Mouse (Mus musculus) midbrain, embryonic 12.5 days (tissue): ENCODE measurements around the gene Oas1c. TPM values are rescaled to one million over a fixed set of nuclear protein-coding genes. Genes with fewer than 3 reads are reported as not detected.

Experiments
- ATAC-seq: fragments of 200-750 bp; cut with Nextera tagmentation; 2 replicates; pipeline ENCODE4 v1.8.0; 2017; ENCODE audit warnings: low read depth, moderate TSS enrichment, moderate library complexity; ENCODE audit not compliant: low FRiP score
- H3K27ac ChIP-seq: fragments of 300-500 bp; sonication (generic); replicated peaks from 2 replicates; pipeline ENCODE4 v1.5.1; 2016; ENCODE audit warnings: mild to moderate bottlenecking
- H3K27me3 ChIP-seq: fragments of 300-500 bp; sonication (generic); 2 replicates; pipeline ENCODE4 v1.6.1; 2016; ENCODE audit warnings: mild to moderate bottlenecking
- H3K36me3 ChIP-seq: fragments of 300-500 bp; sonication (generic); 2 replicates; pipeline ENCODE4 v1.6.1; 2016
- H3K4me1 ChIP-seq: fragments of 300-500 bp; sonication (generic); 2 replicates; pipeline ENCODE4 v1.6.1; 2016
- H3K4me2 ChIP-seq: fragments of 300-500 bp; sonication (generic); replicated peaks from 2 replicates; pipeline ENCODE4 v1.6.1; 2016; ENCODE audit warnings: mild to moderate bottlenecking, moderate library complexity
- H3K4me3 ChIP-seq: fragments of 300-500 bp; sonication (generic); 2 replicates; pipeline ENCODE4 v1.5.1; 2016; ENCODE audit warnings: mild to moderate bottlenecking
- H3K9ac ChIP-seq: fragments of 300-500 bp; sonication (generic); replicated peaks from 2 replicates; pipeline ENCODE4 v1.6.1; 2016; ENCODE audit warnings: mild to moderate bottlenecking, moderate library complexity
- H3K9me3 ChIP-seq: fragments of 300-500 bp; sonication (generic); 2 replicates; pipeline ENCODE4 v1.6.1; 2016; ENCODE audit warnings: mild to moderate bottlenecking
- WGBS: fragments of 180-500 bp; shearing (Covaris S2); methylation state at CpG from one replicate; pipeline ENCODE4 v1.1.7; 2016; 5-methylcytosine and 5-hydroxymethylcytosine counted together
- polyA plus RNA-seq: library from polyadenylated mRNA; unstranded; fragments of >200 nt; fragmentation: Nextera tagmentation; extraction: Ambion mirVana; gene quantifications from 2 replicates; pipeline ENCODE4 v1.2.1, GENCODE M21; 2016

The Oas1c gene
- 0.16 and 0.27 TPM in 2 replicates for polyA plus RNA-seq

DNA sequence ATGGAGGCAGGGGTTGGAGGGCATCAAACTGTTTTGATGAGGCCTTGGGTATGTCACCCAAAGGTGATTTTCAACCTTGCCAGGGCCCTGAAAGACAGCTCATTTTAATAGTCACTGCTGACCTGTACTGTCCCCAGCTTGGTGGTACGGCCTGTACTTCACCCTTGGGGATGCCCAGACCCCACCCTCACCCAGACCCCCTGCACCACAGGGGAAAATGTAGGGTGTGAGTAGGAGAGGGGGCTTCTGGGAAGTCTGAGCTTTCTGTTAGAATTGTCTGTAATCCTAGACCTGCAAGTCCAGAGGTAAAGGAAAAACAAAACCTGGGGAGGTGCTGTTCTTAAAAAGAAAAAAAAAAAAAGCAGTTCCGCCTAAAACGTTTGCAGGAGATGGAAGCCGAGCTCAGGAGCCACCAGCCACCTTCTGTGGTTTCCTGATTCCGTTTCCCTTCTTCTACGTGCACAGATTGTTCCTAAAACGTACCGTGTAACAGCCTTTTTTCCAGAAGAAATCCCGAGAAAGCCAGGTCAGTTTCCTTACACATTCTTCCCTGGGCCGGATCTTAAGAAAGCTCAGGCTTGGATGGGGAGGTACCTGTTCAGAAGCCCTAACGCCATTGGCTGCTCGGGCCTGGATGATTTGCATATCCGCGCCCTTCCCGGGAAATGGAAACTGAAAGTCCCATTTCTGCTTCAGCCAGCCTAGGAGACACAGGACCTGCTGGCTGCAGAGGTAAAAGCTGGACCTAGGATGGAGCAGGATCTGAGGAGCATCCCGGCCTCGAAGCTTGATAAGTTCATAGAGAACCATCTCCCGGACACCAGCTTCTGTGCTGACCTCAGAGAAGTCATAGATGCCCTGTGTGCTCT lies at the start of gene Oas1c:
TSS of gene Oas1c (minus strand) at position 564 of the 869 bp plus-strand sequence.
- Histone ChIP-seq H3K9ac (peak within 1 kb of the TSS; percentile 32; the same call in 1 of the 2 replicates), H3K27me3 (no peaks in the 10 kb centered on the region), H3K4me1 (peaks cover 11% of the 10 kb centered on the region; the same call in 1 of the 2 replicates), H3K36me3 (no peaks in the 10 kb centered on the region), H3K4me3 (peak within 1 kb of the TSS; percentile 21), H3K4me2 (peak within 1 kb of the TSS; percentile 44), H3K9me3 (no peaks in the 10 kb centered on the region), H3K27ac (no peak within 1 kb of the TSS)
- ATAC-seq: peak; percentile 69; the same call in 1 of the 2 replicates
- 6% methylated on average over 18 of the region's 18 CpGs for WGBS

DNA sequence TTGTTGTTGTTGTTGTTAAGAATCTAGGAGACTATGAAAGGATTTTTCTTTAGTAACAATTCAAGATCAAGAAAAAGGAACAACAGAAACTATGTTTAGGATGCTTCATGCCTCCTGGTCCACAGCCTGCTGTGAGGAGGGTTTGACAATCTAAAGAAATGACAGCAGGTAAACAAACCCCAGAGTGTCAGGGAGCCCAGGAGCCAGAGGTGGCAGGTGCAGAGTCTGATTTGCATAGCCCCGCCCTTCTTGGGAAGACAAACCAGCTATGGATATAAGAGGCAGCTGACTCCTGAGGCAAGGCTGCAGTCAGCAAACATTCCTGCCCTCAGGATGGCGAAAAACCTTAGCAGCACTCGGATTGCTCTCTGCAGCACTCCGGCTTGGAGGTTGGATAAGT lies 48.8 kb upstream of the Oas1c start, which contains the start of gene Oas1h:
TSS of gene Oas1h (plus strand) at position 301 of the 400 bp plus-strand sequence.
- Histone ChIP-seq H3K4me2 (no peak within 1 kb of the TSS), H3K9me3 (no peaks in the 10 kb centered on the region), H3K27me3 (no peaks in the 10 kb centered on the region), H3K36me3 (no peaks in the 10 kb centered on the region), H3K4me3 (no peak within 1 kb of the TSS), H3K27ac (no peak within 1 kb of the TSS), H3K4me1 (no peaks in the 10 kb centered on the region), H3K9ac (no peak within 1 kb of the TSS)
- no peak for ATAC-seq
- 51% methylated on average over 4 of the region's 4 CpGs for WGBS

DNA sequence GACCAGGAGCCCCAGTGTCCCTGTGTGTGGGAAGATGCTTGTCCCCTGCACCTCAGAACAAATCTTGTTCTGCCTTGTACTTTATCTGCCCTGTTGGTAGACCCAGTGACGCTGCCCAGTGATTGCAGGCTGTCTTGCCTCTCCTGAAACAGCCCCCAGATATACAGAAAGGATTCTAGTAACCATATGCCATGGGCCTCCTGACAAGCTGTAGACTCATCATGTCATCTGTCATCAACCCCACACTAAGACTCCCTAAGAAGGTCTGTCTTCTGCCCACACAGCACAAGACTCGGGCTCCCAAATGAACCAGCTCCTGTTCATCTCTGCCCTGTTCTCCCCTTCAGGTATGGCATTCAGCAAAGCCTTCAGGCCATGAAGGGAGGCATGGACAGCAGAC lies 46.9 kb upstream of the Oas1c start:
- no peak overlapping the region for H3K27ac ChIP-seq
- no peak overlapping the region for H3K4me3 ChIP-seq
- H3K9me3 ChIP-seq: peaks cover 6% of the 10 kb centered on the region
- WGBS: 67% methylated on average over 2 of the region's 2 CpGs
- H3K4me1 ChIP-seq: no peaks in the 10 kb centered on the region
- no peaks in the 10 kb centered on the region for H3K36me3 ChIP-seq
- H3K4me2 ChIP-seq: no peak overlapping the region
- ATAC-seq: no peak
- H3K27me3 ChIP-seq: no peaks in the 10 kb centered on the region
- H3K9ac ChIP-seq: no peak overlapping the region

DNA sequence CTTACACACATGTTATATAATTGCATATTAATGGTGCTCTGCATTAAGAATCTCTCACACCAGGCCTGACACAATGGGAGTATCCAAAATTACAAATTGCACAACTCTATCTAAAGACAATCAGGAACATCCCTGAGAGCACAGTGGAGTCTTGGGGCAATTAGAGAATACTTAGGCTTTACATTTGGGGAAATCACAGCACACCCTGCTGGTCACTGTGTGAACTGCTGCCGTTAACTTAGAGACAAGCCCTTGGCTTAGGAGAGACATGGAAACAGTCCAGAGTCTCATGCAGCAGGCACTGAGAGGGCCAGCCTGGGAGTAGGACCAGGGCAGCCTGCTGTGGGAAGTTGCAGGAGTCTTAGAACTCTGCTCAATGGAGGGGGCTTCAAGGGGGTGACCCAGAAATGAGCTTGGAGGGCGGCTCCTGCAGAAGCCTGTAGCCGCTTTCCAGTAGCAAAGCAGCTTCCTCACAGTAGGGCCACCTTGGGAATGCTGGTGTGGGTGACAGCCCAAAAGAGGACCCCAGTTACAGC lies 37.4 kb upstream of the Oas1c start:
- no peak for ATAC-seq
- WGBS: 58% methylated on average over 3 of the region's 3 CpGs

DNA sequence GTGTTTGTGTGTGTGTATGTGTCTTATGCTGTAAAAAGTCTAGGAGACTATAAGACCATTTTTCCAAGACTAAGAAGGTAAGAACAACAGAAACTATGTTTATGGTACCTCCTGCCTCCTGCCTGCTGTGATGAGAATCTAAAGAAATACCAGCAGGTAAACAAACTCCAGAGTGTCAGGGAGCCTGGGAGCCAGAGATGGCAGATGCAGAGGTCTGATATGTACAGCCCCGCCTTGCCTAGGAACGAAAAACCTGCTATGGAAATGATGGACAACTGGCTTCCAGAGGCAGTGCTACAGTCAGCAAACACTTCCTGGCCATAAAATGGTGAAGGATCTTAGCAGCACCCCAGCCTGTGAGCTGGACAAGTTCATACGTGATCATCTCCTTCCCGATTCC lies 34.8 kb upstream of the Oas1c start, which contains the start of gene Oas1f:
TSS of gene Oas1f (plus strand) at position 301 of the 400 bp plus-strand sequence.
- H3K27ac ChIP-seq: no peak within 1 kb of the TSS
- no peaks in the 10 kb centered on the region for H3K9me3 ChIP-seq
- no peak for ATAC-seq
- H3K4me3 ChIP-seq: no peak within 1 kb of the TSS
- no peak within 1 kb of the TSS for H3K4me2 ChIP-seq
- H3K4me1 ChIP-seq: no peaks in the 10 kb centered on the region
- H3K36me3 ChIP-seq: no peaks in the 10 kb centered on the region
- H3K9ac ChIP-seq: no peak within 1 kb of the TSS
- 86% methylated on average over 4 of the region's 4 CpGs for WGBS
- H3K27me3 ChIP-seq: no peaks in the 10 kb centered on the region

More for the DNA sequence above, 37.4 kb upstream of the Oas1c start:
- H3K9ac ChIP-seq: no peak overlapping the region
- no peak overlapping the region for H3K4me2 ChIP-seq
- peaks cover 11% of the 10 kb centered on the region for H3K9me3 ChIP-seq
- H3K4me1 ChIP-seq: no peaks in the 10 kb centered on the region
- no peaks in the 10 kb centered on the region for H3K27me3 ChIP-seq
- no peak overlapping the region for H3K4me3 ChIP-seq
- no peak overlapping the region for H3K27ac ChIP-seq
- H3K36me3 ChIP-seq: no peaks in the 10 kb centered on the region

DNA sequence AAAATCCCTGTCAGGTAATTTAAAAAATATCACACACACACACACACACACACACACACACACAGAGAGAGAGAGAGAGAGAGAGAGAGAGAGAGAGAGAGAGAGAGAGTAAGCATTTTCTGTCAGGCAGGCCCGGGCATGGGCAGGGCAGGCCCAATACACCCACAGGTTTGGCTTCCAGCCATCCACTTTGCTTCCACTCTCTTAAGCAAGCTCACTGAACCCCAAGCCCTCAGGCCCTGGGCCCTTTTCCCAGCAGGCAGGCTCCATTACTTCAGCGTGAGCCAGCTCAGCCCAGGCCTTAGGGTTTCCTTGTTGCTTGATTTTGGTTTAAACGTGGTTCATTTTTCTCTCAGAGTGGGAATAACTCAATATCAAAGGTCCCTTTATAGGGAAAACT lies 32.4 kb upstream of the Oas1c start:
- no peak for ATAC-seq
- WGBS: 88% methylated on average over 3 of the region's 3 CpGs
- Histone ChIP-seq H3K4me3 (no peak overlapping the region), H3K27ac (no peak overlapping the region), H3K9ac (no peak overlapping the region), H3K9me3 (no peaks in the 10 kb centered on the region), H3K36me3 (no peaks in the 10 kb centered on the region), H3K27me3 (no peaks in the 10 kb centered on the region), H3K4me1 (no peaks in the 10 kb centered on the region), H3K4me2 (no peak overlapping the region)

DNA sequence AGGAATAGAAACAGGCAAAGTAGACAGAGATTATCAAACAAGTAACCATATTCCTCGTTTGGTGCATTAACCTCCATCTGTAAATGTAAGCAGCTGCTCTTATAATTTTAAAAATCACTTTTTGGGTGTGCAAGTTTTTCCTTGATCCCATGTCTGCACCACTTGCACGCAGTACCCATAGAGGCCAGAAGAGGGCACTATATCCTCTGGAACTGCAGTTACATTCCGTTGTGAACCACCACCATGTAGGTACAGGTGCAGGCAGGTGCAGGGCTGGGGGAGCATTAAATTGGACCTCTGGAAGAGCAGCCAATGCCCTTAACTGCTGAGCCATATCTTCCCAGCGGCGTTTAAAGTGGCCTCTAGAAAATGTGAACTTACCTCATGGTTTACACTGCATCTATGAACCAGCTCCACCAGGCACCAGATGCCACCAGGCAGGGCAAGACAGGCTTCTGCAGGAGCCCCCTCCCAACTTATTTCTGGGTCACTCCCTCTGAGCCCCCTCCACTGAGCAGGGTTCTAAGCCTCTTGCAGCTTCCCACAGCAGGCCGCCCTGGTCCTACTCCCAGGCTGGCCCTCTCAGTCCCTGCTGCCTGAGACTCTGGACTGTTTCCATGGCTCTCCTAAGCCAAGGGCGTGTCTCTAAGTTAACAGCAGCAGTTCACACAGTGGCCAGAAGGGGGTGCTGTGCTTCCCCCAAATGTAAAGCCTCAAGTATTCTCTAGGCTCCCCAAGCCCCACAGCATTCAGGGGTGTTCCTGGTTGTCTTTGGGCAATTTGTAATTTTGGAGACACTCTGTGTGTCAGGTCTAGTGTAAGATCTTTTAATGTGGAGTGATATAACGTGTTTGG lies 24.6 kb upstream of the Oas1c start:
- Histone ChIP-seq H3K9me3 (no peaks in the 10 kb centered on the region), H3K36me3 (no peaks in the 10 kb centered on the region), H3K4me2 (no peak overlapping the region), H3K27me3 (0 out of 2 replicates have a peak, but pooled peaks cover 4% of the 10 kb centered on the region), H3K4me3 (no peak overlapping the region), H3K9ac (no peak overlapping the region), H3K4me1 (peaks cover 11% of the 10 kb centered on the region), H3K27ac (no peak overlapping the region)
- ATAC-seq: no peak
- WGBS: 8% methylated on average over 8 of the region's 8 CpGs

DNA sequence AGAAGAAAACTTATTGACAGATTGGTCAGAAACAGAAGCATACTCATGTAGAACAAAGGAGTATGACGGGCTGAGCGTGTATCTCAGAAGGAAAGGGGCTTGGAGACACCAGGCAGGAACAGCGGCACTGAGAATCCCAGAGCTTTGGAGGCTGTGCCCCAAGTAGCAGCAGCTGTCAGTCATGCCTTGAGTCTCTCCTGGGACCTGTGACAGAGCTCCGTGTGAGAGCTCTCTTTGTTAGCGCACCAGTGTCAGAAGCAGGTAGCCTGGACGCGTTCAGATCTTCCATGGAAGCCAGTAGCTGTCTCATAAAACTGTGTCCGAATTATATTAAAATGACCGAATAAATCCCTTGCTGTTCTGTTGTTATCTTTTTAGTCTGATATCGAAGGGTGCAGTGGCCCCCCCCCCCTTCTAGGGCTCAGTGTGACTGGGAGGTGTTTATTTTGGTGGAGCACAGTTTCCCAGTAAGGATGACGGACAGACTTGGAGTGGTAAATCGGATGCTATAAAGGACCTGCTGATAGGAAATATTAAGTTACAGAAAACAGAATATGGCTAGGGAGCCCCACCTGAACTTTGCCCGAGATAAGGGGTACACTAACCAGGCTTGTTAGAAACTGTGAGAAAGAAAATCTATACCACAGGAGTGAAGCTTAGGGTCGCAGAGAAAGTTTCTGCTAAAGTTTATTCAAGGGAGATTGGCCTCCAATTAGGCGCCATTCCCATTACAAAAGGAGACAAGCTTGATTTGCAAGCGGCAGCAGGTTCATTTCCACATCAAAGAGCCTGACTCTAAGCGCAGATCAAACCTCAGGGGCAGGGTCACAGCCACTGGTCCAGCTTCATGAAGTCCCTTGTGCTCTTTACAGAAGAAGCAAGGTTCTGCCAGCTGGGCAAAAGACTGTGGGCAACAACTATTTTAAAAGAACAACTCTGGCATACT lies 21.3 kb upstream of the Oas1c start:
- peak overlapping the region; percentile 30 for H3K4me2 ChIP-seq
- H3K27me3 ChIP-seq: 0 out of 2 replicates have a peak, but pooled peaks cover 4% of the 10 kb centered on the region
- H3K36me3 ChIP-seq: no peaks in the 10 kb centered on the region
- peaks cover 11% of the 10 kb centered on the region for H3K4me1 ChIP-seq
- no peaks in the 10 kb centered on the region for H3K9me3 ChIP-seq
- H3K27ac ChIP-seq: peak overlapping the region; percentile 39
- ATAC-seq: no peak
- WGBS: 12% methylated on average over 17 of the region's 17 CpGs
- H3K4me3 ChIP-seq: no peak overlapping the region
- 0 out of 2 replicates have a peak overlapping the region, but pooled peaks have one; percentile 37 for H3K9ac ChIP-seq

DNA sequence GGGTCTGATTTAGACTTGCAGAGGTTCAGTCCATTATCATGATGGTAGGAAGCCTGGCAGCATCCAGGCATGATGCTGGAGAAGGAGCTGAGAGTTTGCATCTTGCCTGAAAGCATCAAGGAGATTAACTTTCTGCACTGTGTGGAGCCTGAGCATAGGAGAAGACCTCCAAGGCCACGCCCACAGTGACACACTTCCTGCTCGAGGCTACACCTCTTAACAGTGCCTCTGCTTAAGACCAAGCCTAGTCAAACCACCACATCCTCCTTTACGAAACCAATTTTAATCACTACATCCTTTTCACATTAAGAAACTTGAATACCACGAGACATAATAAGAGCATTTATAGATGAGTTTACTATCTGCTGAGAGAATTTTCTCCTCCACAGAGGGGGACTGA lies 18.7 kb upstream of the Oas1c start:
- WGBS: 86% methylated on average over 4 of the region's 4 CpGs
- Histone ChIP-seq H3K4me1 (peaks cover 11% of the 10 kb centered on the region), H3K4me3 (no peak overlapping the region), H3K36me3 (no peaks in the 10 kb centered on the region), H3K27me3 (0 out of 2 replicates have a peak, but pooled peaks cover 1% of the 10 kb centered on the region), H3K9me3 (no peaks in the 10 kb centered on the region), H3K4me2 (no peak overlapping the region), H3K9ac (no peak overlapping the region), H3K27ac (no peak overlapping the region)
- no peak for ATAC-seq

DNA sequence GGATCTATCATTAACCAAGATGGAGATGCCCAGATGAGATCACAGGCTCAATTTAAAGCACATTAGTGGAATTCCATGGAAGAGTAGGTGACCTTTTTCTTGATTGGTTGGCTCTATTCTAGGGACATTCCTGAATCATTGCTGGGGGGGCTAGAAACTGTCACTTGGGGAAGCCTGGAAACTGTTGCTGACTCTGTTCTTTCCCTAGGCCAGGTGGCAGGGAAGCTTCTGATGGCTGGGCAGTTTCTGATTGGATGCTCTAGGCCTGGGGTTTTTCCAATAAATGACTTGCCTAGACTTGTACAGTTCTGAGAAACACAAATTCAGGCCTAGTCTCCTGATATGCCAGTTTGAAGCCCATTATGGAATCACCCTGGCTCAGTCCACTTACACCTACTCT lies 6.7 kb upstream of the Oas1c start:
- Histone ChIP-seq H3K4me1 (no peaks in the 10 kb centered on the region), H3K27me3 (no peaks in the 10 kb centered on the region), H3K9ac (no peak overlapping the region), H3K27ac (no peak overlapping the region), H3K36me3 (no peaks in the 10 kb centered on the region), H3K4me2 (no peak overlapping the region), H3K4me3 (no peak overlapping the region), H3K9me3 (peaks cover 8% of the 10 kb centered on the region; the same call in 1 of the 2 replicates)
- ATAC-seq: no peak

DNA sequence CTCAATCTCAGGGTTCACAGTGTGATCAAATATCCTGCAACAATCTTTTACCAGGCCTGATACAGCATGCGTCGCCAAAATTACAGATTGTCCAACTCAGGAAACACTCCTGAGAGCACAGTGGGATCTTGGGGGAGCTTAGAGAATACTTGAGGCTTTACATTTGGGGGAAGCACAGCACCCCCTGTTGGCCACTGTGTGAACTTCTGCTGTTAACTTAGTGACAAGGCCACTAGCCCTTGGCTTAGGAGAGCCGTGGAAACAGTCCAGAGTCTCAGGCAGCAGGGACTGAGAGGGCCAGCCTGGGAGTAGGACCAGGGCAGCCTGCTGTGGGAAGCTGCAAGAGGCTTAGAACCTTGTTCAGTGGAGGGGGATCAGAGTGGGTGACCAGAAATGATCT lies 3.6 kb upstream of the Oas1c start:
- Histone ChIP-seq H3K27me3 (no peaks in the 10 kb centered on the region), H3K9me3 (peaks cover 8% of the 10 kb centered on the region; the same call in 1 of the 2 replicates), H3K4me1 (peaks cover 11% of the 10 kb centered on the region; the same call in 1 of the 2 replicates), H3K4me2 (no peak overlapping the region), H3K9ac (no peak overlapping the region), H3K36me3 (no peaks in the 10 kb centered on the region), H3K4me3 (no peak overlapping the region), H3K27ac (no peak overlapping the region)
- no peak for ATAC-seq
- 71% methylated on average over 3 of the region's 3 CpGs for WGBS
